Mouse (Mus musculus) heart, postnatal 36 days (tissue): ENCODE data around the gene Pde11a. TPM values are rescaled to one million over a fixed set of nuclear protein-coding genes. Genes with fewer than 3 reads are reported as not detected.
A peak's percentile ranks its signal among the peaks of the same experiment; 100 is the strongest.

Source experiments
- DNase-seq, 2 experiments: peaks; one replicate each; pipeline ENCODE4 v3.0.0; 2021 to 2022
- intact Hi-C: fragments of 180-260 bp; cut with DNase I; formaldehyde crosslinking; loops from one replicate; pipeline ENCODE4 v1.15.1; 2025
- total RNA-seq, 2 experiments: library from RNA; stranded (reverse); gene quantifications; 2 replicates each; pipeline ENCODE4 v1.2.3; 2021

Pde11a gene
- total RNA-seq, 2 experiments from 2014 or later = 0.42 to 0.76 TPM

DNA sequence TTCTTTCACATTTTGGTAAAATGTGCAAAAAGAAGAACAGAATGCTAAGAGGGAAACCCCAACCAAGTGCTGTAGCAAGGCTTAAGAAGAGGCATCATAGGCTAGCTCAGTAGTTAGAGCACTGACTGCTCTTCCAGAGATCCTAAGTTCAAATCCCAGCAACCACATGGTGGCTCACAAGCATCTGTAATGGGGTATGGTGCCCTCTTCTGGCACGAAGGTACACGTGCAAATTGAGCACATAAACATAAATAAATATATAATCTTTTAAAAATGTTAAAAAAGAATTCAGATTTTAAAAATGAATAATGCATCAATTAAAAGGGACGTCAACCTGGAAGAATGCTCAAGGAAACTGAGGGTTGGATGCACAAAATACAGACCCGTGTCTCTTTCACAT is 271.4 kb downstream of the Pde11a start:
- intact Hi-C loops = no loop called here

DNA sequence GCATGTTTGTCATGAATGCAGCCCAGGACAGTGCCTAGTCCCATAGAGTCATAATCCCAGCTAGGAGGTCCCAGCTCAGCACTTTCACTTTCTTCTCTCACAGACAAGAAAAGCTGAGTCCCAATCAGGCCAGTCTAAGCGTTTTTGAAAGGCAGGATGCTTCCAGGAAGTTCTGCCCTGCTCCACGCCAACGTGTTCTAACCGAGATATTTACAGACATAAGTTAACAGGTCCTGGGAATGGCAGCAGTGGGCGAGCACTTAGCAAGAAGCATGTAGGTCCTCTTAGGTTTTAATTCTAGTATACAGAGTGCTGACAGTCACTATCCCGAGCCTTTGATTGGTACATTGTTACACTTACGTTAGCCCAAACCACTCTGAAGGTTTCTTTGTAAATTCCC is 273.3 kb downstream of the Pde11a start:
- intact Hi-C loops = no loop called here
- no peak for DNase-seq

More for the DNA sequence above, 271.4 kb downstream of the Pde11a start:
- no peak for DNase-seq

DNA sequence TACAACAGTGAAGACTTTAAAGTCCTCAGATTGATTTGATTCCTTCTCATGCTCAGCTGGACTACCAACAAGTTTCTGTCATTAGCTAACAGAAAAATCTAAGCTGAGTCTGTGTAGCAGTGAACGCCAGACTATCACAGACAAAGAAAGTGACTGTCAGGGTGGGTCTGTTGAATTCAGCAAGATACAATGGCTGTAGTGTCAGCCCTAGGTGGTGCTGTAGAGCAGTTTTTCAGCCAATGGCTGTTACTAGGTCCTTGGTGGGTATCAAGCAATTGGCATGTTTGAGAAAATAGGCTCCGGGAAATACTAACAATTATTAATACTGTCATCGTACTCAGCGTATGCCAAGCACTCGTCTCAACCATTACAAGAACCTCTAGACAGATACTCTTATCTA is 274.5 kb downstream of the Pde11a start:
- peak in 1 of 2 experiments; percentile 25 for DNase-seq

DNA sequence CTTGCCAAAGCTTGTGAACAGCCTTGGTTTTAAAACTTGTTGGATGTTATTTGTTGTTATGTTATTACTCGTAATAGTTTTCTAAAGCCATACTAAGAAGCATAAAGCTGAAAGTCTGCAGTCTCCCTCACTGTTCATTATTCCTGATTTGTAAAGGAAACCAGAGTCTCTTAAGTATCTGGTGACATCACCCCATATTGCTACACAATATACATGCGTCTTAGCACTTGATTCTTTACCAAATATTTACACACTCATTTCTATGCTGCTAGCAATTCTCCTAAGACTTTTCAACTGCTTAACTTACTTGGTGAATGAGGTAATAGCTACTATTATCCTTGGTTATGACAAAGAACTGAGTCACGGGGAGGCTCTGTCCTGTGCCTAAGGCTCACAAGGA is 278.4 kb downstream of the Pde11a start:
- intact Hi-C loops = no loop called here

More for the DNA sequence above, 274.5 kb downstream of the Pde11a start:
- intact Hi-C loops = no loop called here

GRCm38 (mm10) chr2:76059595-76059994 is 279.0 kb downstream of the Pde11a start:
- no peak for DNase-seq
- intact Hi-C loops = no loop called here

More for the DNA sequence above, 278.4 kb downstream of the Pde11a start:
- DNase-seq = no peak

- intact Hi-C loops = no loop called here
Observed at GRCm38 (mm10) chr2:76058661-76059467, 279.7 kb downstream of the Pde11a start.

GRCm38 (mm10) chr2:76057555-76057954 is 281.0 kb downstream of the Pde11a start:
- intact Hi-C loops = no loop called here
- DNase-seq = no peak

More at GRCm38 (mm10) chr2:76058661-76059467, 279.7 kb downstream of the Pde11a start:
- DNase-seq = no peak

DNA sequence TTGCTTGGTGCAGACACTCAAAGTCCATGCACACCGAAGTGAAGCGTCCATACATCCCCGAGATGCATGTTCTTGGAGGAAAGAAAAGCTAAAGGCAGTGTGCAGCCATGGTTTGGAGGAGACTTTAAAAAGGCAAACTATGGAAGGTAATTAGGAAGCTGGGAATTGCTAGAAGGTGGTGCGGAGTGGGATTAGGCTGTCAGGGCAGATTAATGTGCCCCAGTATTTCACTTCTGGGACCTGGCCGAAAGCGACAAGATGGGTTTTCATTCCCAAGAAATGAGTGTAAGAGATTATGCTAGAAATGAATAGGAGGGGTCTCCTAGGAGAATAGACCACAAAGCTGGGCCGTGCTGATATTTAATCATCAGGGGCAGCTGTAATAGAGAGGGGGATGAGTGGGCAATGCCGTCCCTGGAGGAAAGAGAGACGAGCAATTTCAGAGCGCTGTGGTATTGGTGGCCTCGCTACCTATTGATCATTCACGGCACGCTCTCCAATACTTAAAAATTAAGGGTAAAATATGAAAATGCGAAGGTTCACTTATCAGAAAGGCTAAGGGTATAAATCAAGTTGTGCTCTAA is 284.7 kb downstream of the Pde11a start:
- no peak for DNase-seq
- intact Hi-C loops = no loop called here

DNA sequence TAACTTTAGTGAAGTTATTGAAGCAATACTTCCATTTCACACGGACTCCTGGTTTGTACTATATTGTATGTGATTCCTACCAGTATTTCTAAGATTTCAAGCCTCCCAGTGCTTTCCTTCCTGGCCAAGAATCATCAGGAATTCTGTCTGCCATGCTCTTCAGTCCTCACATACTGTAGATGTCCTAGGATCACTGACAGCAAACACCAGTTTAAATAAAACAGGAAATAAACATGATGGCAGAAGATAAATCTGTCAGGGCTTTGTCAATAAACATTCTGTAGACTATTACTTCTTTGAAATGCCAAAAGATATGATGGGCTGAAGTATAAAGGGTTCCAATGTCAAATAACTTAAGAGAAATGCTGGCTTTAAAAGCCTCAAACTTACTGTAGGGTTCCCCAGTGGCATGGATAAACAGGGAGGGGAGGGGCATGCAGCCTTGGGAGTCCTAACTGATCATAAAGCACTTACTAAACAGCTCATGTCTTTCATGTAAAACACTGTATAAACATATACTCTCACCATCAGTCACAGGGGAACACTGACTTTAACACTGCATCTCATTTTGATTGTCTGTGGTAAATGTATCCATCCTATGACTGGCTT is 285.6 kb downstream of the Pde11a start:
- no peak for DNase-seq
- intact Hi-C loops = no loop called here

- intact Hi-C loops = no loop called here
- DNase-seq = no peak
Observed at GRCm38 (mm10) chr2:76051385-76051784, 287.2 kb downstream of the Pde11a start.

GRCm38 (mm10) chr2:76050911-76051310 is 287.7 kb downstream of the Pde11a start:
- intact Hi-C loops = no loop called here
- no peak for DNase-seq

- no peak for DNase-seq
- intact Hi-C loops = no loop called here
Observed at GRCm38 (mm10) chr2:76050092-76050491, 288.5 kb downstream of the Pde11a start.

DNA sequence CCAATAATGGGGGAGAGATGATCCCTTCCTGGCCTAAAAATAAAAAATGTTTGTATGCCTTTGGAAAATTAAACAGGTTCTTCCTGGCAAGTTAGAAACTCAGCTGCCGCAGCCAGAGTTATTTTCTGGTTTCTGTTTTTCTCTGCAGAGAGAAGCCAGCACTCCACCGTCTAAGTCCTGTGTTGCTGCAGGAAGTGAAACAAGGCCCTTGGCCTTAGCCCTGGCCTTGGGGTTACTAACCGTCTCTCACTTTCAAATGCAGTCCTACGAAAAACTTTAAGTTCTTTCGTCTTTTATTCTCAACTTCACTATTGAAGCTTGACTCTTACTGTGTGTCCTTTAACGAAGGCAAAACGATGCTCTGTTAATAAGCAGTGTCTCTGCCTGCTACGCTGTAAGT is 289.0 kb downstream of the Pde11a start:
- intact Hi-C loops = no loop called here
- no peak for DNase-seq

DNA sequence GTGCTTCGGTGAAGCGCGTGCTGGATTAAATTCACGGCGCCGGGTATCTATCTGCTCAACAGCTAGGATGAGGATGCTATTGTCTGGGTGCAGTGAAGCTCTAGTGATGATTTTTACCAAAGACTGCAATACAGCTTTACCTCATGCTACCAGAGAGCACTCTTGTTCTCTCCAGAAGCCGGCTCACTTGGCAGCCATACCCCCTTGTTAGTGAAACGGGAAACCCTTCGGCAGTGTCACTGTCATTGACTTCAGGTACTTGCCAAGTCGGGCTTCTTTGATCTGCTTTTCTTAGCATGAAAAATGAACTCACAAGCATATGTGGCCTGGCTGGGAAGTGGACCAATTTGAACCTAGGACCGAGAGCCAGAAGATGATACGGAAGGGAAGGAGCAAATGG is 290.8 kb downstream of the Pde11a start:
- DNase-seq = no peak
- intact Hi-C loops = no loop called here

GRCm38 (mm10) chr2:76042210-76042609 is 296.4 kb downstream of the Pde11a start:
- intact Hi-C loops = no loop called here
- DNase-seq = no peak

DNA sequence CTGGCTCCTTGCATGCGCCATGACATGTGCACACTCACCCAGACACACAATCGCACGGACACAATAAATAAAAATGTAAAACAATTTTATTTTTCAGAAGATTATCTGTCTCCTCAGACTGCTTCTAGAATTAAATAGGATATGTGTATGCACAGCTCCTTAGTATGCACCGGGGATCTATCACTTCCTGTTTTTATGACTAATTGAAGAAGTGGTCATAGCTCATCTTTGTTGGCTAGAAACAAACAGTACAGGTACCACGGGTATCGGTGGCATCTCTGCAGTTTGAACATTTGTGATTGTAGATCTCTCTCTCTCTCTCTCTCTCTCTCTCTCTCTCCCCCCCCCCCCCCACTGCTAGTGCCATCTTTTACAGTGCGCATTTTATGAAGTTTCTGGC is 298.5 kb downstream of the Pde11a start:
- no peak for DNase-seq
- intact Hi-C loops = no loop called here

- DNase-seq = no peak
- intact Hi-C loops = no loop called here
Observed at GRCm38 (mm10) chr2:76030080-76030479, 308.5 kb downstream of the Pde11a start.

GRCm38 (mm10) chr2:76029081-76029901 is 309.3 kb downstream of the Pde11a start:
- intact Hi-C loops = no loop called here
- peak in 1 of 2 experiments; percentile 1 for DNase-seq

- intact Hi-C loops = no loop called here
- no peak for DNase-seq
Observed at GRCm38 (mm10) chr2:76016890-76017289, 321.7 kb downstream of the Pde11a start.

GRCm38 (mm10) chr2:76016136-76016535 is 322.4 kb downstream of the Pde11a start:
- intact Hi-C loops = no loop called here
- DNase-seq = no peak

DNA sequence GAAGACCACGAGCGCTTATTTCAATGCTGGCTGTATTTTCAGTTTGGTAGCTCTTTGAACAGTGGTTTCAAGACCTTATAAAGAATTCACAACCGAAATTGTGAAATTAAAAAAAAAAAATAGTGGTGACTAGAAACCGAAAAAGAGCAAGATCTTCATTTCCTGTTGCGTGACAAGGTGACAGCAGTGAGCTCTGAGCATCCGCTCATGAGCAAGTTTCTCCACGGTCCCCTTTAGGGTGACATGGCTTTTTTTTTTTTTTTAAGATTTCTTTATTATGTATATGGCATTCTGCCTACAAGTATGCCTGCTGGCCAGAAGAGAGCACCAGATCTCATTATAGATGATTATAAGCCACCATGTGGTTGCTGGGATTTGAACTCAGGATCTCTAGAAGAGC is 323.1 kb downstream of the Pde11a start:
- no peak for DNase-seq
- intact Hi-C loops = no loop called here
